Mouse (Mus musculus) testis, adult 2 months (tissue): Measurements from ENCODE around the gene Crim1.

Experiments
- CTCF ChIP-seq: fragments of 200-500 bp; IDR thresholded peaks from 2 replicates; pipeline ENCODE4 v1.5.1; 2012; ENCODE audit warnings: low read depth, mild to moderate bottlenecking, inconsistent platforms, low read length, moderate library complexity; ENCODE audit not compliant: control insufficient read depth, insufficient read depth, insufficient replicate concordance
- POLR2A ChIP-seq: fragments of 200-500 bp; IDR thresholded peaks from 2 replicates; pipeline ENCODE4 v1.6.1; 2012; ENCODE audit warnings: low read depth, mild to moderate bottlenecking, inconsistent platforms, low read length, moderate library complexity; ENCODE audit not compliant: control insufficient read depth

DNA sequence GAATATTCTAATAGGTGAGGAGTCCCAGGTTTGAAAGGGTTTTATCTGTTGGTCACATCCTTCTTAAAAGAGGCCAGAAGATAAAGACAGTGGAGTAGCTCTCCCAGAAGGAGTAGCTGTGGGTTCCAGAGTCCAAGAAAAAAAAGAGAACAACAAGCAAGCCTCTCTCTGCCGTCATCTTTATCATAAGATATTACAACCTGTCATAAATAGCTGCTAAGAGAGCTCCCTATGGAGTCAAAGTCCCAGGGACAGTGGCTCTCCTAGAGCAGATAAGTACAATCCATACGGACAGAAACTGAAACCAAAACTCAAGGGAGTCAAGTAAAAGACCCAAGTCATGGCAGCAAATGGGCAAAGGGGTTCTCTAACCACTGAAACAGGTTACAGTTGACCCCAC is 215.2 kb downstream of the Crim1 start:
- TF ChIP-seq CTCF (no peak), POLR2A (no peak)
